Mouse (Mus musculus) neural tube, embryonic 13.5 days (tissue): Measurements from ENCODE around the gene Slc23a4. TPM values are rescaled to one million over a fixed set of nuclear protein-coding genes. Genes with fewer than 3 reads are reported as not detected.

ENCODE experiments used
- ATAC-seq: fragments of 200-750 bp; cut with Nextera tagmentation; 2 replicates; pipeline ENCODE4 v1.8.0; 2017; ENCODE audit warnings: low read depth, mild to moderate bottlenecking, moderate TSS enrichment, moderate library complexity
- H3K27ac ChIP-seq: fragments of 300-500 bp; sonication (generic); replicated peaks from 2 replicates; pipeline ENCODE4 v1.5.1; 2015; ENCODE audit warnings: moderate library complexity, mild to moderate bottlenecking, inconsistent platforms
- H3K27me3 ChIP-seq: fragments of 300-500 bp; sonication (generic); 2 replicates; pipeline ENCODE4 v1.6.1; 2015; ENCODE audit warnings: mild to moderate bottlenecking, inconsistent platforms
- H3K36me3 ChIP-seq: fragments of 300-500 bp; sonication (generic); 2 replicates; pipeline ENCODE4 v1.6.1; 2015; ENCODE audit warnings: mild to moderate bottlenecking, inconsistent platforms
- H3K4me1 ChIP-seq: fragments of 300-500 bp; sonication (generic); replicated peaks from 2 replicates; pipeline ENCODE4 v1.6.1; 2015; ENCODE audit warnings: inconsistent platforms
- H3K4me2 ChIP-seq: fragments of 300-500 bp; sonication (generic); 2 replicates; pipeline ENCODE4 v1.6.1; 2015; ENCODE audit warnings: inconsistent platforms, mild to moderate bottlenecking, moderate library complexity
- H3K4me3 ChIP-seq: fragments of 300-500 bp; sonication (generic); 2 replicates; pipeline ENCODE4 v1.5.1; 2015; ENCODE audit warnings: mild to moderate bottlenecking, inconsistent platforms
- H3K9ac ChIP-seq: fragments of 300-500 bp; sonication (generic); 2 replicates; pipeline ENCODE4 v1.6.1; 2015; ENCODE audit warnings: moderate library complexity, mild to moderate bottlenecking, inconsistent platforms
- H3K9me3 ChIP-seq: fragments of 300-500 bp; sonication (generic); 2 replicates; pipeline ENCODE4 v1.6.1; 2016; ENCODE audit warnings: inconsistent platforms
- WGBS: fragments of 180-500 bp; shearing (Covaris S2); methylation state at CpG from one replicate; pipeline ENCODE4 v1.1.7; 2015; 5-methylcytosine and 5-hydroxymethylcytosine counted together
- polyA plus RNA-seq: library from polyadenylated mRNA; unstranded; fragments of >200 nt; fragmentation: Nextera tagmentation; extraction: Ambion mirVana; gene quantifications from 2 replicates; pipeline ENCODE4 v1.2.1, GENCODE M21; 2015

The Slc23a4 gene
- polyA plus RNA-seq, 1 experiment from 2014 or later: 0.56 TPM

GRCm38 (mm10) chr6:34927594-34927993, 60.6 kb downstream of the Slc23a4 start:
- WGBS: 89% methylated on average over 8 of the region's 8 CpGs
- H3K4me3 ChIP-seq: no peak overlapping the region
- H3K4me1 ChIP-seq: no peaks in the 10 kb centered on the region
- H3K4me2 ChIP-seq: no peak overlapping the region
- H3K27ac ChIP-seq: no peak overlapping the region
- H3K9ac ChIP-seq: no peak overlapping the region
- H3K9me3 ChIP-seq: no peaks in the 10 kb centered on the region
- ATAC-seq: no peak
- H3K27me3 ChIP-seq: no peaks in the 10 kb centered on the region
- H3K36me3 ChIP-seq: no peaks in the 10 kb centered on the region

GRCm38 (mm10) chr6:34927156-34927555, 61.0 kb downstream of the Slc23a4 start:
- no peaks in the 10 kb centered on the region for H3K4me1 ChIP-seq
- no peak overlapping the region for H3K9ac ChIP-seq
- 47% methylated on average over 4 of the region's 4 CpGs for WGBS
- H3K4me3 ChIP-seq: no peak overlapping the region
- H3K27me3 ChIP-seq: no peaks in the 10 kb centered on the region
- H3K27ac ChIP-seq: no peak overlapping the region
- no peaks in the 10 kb centered on the region for H3K9me3 ChIP-seq
- no peaks in the 10 kb centered on the region for H3K36me3 ChIP-seq
- no peak overlapping the region for H3K4me2 ChIP-seq
- ATAC-seq: peak; percentile 43; the same call in 1 of the 2 replicates

GRCm38 (mm10) chr6:34921941-34922340, 66.3 kb downstream of the Slc23a4 start:
- Histone ChIP-seq H3K9me3 (no peaks in the 10 kb centered on the region), H3K36me3 (no peaks in the 10 kb centered on the region), H3K4me3 (no peak overlapping the region), H3K4me1 (no peaks in the 10 kb centered on the region), H3K9ac (no peak overlapping the region), H3K4me2 (no peak overlapping the region), H3K27me3 (no peaks in the 10 kb centered on the region), H3K27ac (no peak overlapping the region)
- WGBS: 61% methylated on average over 13 of the region's 14 CpGs
- ATAC-seq: no peak

DNA sequence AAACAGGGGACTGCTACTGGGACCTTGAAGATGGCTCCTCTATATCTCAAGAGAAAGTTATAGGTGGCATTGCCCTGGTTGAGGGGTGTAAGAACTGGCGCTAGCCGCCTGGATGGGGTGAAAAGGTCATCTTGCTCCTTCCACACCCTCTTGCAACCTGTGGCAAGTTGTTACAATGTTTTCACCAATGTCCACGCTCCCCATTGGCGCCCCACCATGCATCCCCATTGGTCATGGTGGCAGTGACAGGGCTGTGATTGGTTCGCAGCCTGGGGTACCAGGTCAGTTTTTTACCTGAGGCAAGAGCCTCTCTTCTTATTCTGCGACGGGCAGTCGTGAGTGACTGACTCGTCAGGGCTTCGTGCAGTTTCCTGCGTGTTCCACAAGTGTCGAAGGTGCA, 67.6 kb downstream of the Slc23a4 start:
- Histone ChIP-seq H3K4me1 (no peaks in the 10 kb centered on the region), H3K27ac (no peak overlapping the region), H3K4me2 (no peak overlapping the region), H3K9ac (no peak overlapping the region), H3K27me3 (no peaks in the 10 kb centered on the region), H3K36me3 (no peaks in the 10 kb centered on the region), H3K9me3 (no peaks in the 10 kb centered on the region), H3K4me3 (no peak overlapping the region)
- no peak for ATAC-seq
- 97% methylated on average over 12 of the region's 12 CpGs for WGBS

GRCm38 (mm10) chr6:34919956-34920355, 68.2 kb downstream of the Slc23a4 start, which contains the start of gene Stra8:
Gene Stra8 (plus strand): TSS chr6:34920163.
- H3K9me3 ChIP-seq: no peaks in the 10 kb centered on the region
- WGBS: 43% methylated on average over 10 of the region's 10 CpGs
- H3K36me3 ChIP-seq: no peaks in the 10 kb centered on the region
- H3K9ac ChIP-seq: no peak within 1 kb of the TSS
- no peak within 1 kb of the TSS for H3K4me2 ChIP-seq
- H3K27me3 ChIP-seq: no peaks in the 10 kb centered on the region
- no peak for ATAC-seq
- H3K4me3 ChIP-seq: no peak within 1 kb of the TSS
- H3K27ac ChIP-seq: no peak within 1 kb of the TSS
- no peaks in the 10 kb centered on the region for H3K4me1 ChIP-seq

DNA sequence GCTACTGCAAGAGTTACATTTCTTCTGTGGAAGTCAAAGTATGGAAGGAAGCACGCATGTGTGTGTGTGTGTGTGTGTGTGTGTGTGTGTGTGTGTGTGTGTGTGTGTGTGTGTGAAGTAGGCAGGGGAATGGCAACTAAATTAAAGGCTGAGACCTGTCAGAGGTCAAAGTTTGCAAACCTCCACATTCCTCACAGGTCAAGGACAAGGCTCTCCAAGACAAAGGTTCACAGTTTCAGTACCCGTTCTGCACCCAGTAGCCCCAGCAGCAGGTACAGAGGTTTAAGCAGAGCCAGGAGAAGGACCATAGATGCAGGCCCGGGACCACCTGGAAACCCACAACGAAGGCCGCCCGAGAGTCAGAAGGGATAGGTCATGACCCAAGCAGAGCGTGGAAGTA, 69.1 kb downstream of the Slc23a4 start:
- Histone ChIP-seq H3K27me3 (no peaks in the 10 kb centered on the region), H3K36me3 (no peaks in the 10 kb centered on the region), H3K4me2 (no peak overlapping the region), H3K4me1 (no peaks in the 10 kb centered on the region), H3K4me3 (no peak overlapping the region), H3K27ac (no peak overlapping the region), H3K9ac (no peak overlapping the region), H3K9me3 (no peaks in the 10 kb centered on the region)
- WGBS: 91% methylated on average over 7 of the region's 7 CpGs
- no peak for ATAC-seq

- Histone ChIP-seq H3K4me3 (no peak overlapping the region), H3K36me3 (no peaks in the 10 kb centered on the region), H3K27ac (no peak overlapping the region), H3K9ac (no peak overlapping the region), H3K27me3 (no peaks in the 10 kb centered on the region), H3K4me1 (peaks cover 8% of the 10 kb centered on the region), H3K9me3 (no peaks in the 10 kb centered on the region), H3K4me2 (no peak overlapping the region)
- ATAC-seq: no peak
- WGBS: 89% methylated on average over 3 of the region's 3 CpGs
Measured at GRCm38 (mm10) chr6:34914462-34914861, 73.7 kb downstream of the Slc23a4 start.

GRCm38 (mm10) chr6:34913341-34914040, 74.7 kb downstream of the Slc23a4 start:
- no peaks in the 10 kb centered on the region for H3K9me3 ChIP-seq
- WGBS: 83% methylated on average over 13 of the region's 13 CpGs
- 0 out of 2 replicates have a peak, but pooled peaks cover 4% of the 10 kb centered on the region for H3K36me3 ChIP-seq
- no peak overlapping the region for H3K9ac ChIP-seq
- no peak overlapping the region for H3K4me2 ChIP-seq
- peaks cover 18% of the 10 kb centered on the region for H3K4me1 ChIP-seq
- H3K27me3 ChIP-seq: no peaks in the 10 kb centered on the region
- H3K27ac ChIP-seq: no peak overlapping the region
- H3K4me3 ChIP-seq: no peak overlapping the region
- no peak for ATAC-seq

DNA sequence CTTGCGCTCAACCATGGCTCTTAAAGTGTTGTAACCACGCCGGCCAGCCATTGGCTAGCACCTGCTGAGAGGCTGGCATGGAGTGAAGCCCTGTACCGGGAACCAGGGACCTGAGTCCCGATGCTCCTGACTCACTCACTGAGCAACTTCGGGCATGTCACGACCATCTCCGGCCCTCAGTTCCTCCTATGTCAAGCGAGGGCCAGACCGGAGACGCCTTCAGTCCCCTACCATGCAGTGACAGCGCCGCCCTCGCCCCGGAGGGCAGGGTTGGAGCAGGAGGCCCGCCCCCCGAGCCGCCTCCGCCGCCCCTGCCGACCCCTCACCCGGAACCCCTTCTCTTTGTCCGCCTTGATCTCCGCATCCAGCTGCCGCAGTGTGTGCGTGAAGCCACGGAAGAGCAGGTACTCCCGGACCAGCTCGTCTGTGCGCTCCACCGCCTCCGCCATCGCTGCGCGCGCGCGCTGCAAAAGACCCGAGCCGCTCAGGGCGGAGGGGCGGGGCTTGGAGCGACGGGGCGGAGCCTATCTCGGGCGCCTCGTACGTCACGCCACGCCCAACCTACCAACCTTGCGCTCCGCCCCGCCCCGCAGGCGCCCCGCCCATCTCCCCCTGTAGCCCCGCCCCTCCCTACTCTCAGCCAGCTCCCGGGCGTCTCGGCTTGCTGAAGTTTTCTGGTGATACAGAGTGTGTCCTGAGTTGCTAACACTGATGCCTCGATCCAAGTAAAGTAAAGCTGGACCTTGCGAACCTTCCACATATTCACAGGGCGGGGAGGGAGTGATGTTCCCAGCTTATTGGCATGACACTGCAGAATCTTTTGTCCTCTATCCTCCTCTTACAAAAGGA, 77.6 kb downstream of the Slc23a4 start, which contains the start of gene Wdr91:
Gene Wdr91 (minus strand): TSS at position 506 of the 849 bp plus-strand sequence.
- Histone ChIP-seq H3K36me3 (peaks cover 28% of the 10 kb centered on the region), H3K4me2 (peak within 1 kb of the TSS; percentile 73), H3K4me1 (peaks cover 18% of the 10 kb centered on the region), H3K27me3 (no peaks in the 10 kb centered on the region), H3K4me3 (peak within 1 kb of the TSS; percentile 70), H3K9me3 (no peaks in the 10 kb centered on the region), H3K27ac (peak within 1 kb of the TSS; percentile 91), H3K9ac (peak within 1 kb of the TSS; percentile 81)
- under 1% methylated on average over 64 of the region's 64 CpGs for WGBS
- ATAC-seq: peak; percentile 96

- peak overlapping the region; percentile 70 for H3K4me3 ChIP-seq
- H3K9ac ChIP-seq: peak overlapping the region; percentile 81
- H3K36me3 ChIP-seq: peaks cover 36% of the 10 kb centered on the region
- peak overlapping the region; percentile 91 for H3K27ac ChIP-seq
- H3K9me3 ChIP-seq: no peaks in the 10 kb centered on the region
- no peak for ATAC-seq
- H3K27me3 ChIP-seq: no peaks in the 10 kb centered on the region
- WGBS: 44% methylated on average over 8 of the region's 8 CpGs
- H3K4me2 ChIP-seq: peak overlapping the region; percentile 73
- H3K4me1 ChIP-seq: peaks cover 18% of the 10 kb centered on the region
Measured at GRCm38 (mm10) chr6:34909631-34910345, 78.4 kb downstream of the Slc23a4 start.

- no peak overlapping the region for H3K4me2 ChIP-seq
- no peak overlapping the region for H3K9ac ChIP-seq
- no peak overlapping the region for H3K4me3 ChIP-seq
- H3K36me3 ChIP-seq: peaks cover 56% of the 10 kb centered on the region
- 88% methylated on average over 18 of the region's 18 CpGs for WGBS
- H3K9me3 ChIP-seq: no peaks in the 10 kb centered on the region
- ATAC-seq: no peak
- H3K4me1 ChIP-seq: peaks cover 18% of the 10 kb centered on the region
- H3K27ac ChIP-seq: no peak overlapping the region
- H3K27me3 ChIP-seq: no peaks in the 10 kb centered on the region
Measured at GRCm38 (mm10) chr6:34907696-34908260, 80.4 kb downstream of the Slc23a4 start.
